Mouse (Mus musculus) ES-E14 (cell line): ENCODE measurements at regions not wholly inside any gene's neighbourhood (a gene's known extent, or its start where the extent isn't known, plus 50 kb on each side); places are given as distances from the start of the nearest gene placed in this dataset.

Experiments
- HCFC1 ChIP-seq: IDR thresholded peaks from 2 replicates; pipeline ENCODE4 v1.6.1; 2012; ENCODE audit warnings: low read length, inconsistent platforms, borderline replicate concordance; ENCODE audit not compliant: insufficient read depth
- ZC3H11A ChIP-seq: IDR thresholded peaks from 2 replicates; pipeline ENCODE4 v1.6.1; 2012; ENCODE audit warnings: low read depth, mild to moderate bottlenecking, inconsistent platforms, low read length, borderline replicate concordance

DNA sequence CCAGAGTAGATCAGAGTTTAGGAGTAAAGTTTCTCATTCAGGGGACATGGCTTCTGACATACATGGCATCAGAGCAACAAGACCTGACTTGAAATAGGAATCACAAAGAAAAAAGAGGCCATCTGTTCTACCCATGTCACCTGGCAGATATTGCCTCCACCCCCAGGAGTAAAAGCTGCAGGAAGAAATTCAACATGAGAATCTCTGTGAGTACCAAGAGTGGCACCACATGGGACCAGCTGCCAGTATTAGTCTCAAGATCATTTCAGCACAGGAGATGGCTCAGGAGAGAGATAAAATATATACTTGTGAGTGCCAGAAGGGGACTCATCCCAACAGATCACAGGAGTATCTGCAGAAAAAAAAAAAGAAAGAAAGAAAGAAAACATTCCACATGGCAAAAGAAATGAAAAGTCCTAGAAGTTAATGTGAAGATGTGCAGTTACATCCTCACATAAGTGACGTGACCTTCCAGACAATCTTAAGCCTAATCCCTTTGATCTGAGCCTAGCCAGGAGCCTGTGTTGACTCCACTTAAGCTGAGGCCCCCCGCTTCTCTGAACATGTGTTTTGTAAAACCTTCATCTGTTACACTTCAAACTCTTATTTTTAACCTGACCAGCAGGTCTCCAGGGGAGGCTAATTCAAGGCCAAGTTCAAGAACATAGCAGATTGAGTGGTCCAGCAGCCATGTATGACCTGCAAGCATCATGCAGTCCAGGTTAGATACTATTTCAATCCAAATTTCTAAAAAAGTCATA lies 118.9 kb upstream of the Gm9972 start:
- TF ChIP-seq HCFC1, result no peak
- TF ChIP-seq ZC3H11A, result no peak
